Comparison of ENCODE assay signal across 8 mouse cellular contexts in the genomic region with DNA sequence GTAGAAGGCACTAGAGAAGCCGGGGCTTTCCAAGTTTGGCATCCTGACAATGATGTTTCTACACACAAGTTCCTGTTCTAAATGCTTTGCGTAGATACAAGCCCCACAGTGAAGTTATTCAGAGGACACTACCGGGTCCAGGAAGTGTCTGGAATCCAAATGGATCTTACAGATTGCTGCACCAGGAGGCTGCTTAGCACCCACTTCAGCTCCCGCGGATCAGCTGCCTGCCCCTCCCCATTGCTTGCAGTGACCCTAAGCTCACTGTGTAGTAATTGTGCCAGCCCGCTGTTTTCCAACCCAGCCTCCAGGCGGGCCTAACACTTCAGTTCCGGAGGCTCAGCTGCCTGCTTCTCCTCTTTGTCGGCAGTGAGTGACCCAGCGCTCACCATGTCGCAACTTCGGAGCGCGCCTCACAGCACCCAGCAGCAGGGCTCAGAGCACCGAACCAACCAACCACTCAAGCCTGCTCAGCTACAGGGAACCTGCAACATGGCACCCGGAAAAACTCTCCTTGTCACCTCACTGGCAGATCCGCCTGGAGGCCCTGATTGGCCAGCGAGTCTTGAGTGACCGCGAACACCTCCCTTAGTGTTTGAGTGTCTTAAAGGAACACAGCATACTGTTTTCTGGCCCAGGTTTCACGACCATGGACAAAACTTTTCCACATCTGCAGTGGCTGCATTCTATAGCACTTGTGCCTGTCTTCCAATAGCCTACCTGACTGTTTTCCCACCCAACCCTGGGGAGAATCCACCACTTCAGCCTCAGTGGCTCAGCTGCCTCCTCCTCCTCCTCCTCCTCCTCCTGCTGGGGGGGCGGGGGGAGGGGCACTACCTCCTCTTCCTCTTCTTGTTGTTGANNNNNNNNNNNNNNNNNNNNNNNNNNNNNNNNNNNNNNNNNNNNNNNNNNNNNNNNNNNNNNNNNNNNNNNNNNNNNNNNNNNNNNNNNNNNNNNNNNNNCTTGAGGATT. TPM values are rescaled to one million over a fixed set of nuclear protein-coding genes. Genes with fewer than 3 reads are reported as not detected.
A peak's percentile ranks its signal among the peaks of the same experiment; 100 is the strongest.
DNase-seq lines count a peak whose midpoint lies in the region; ATAC-seq lines count a peak whose summit lies in the region.

Gene 2010315B03Rik, minus strand, starts transcription at position 526 of the 972 bp plus-strand sequence.

- peak within 1 kb of the TSS; percentile 83 for H3K4me3 ChIP-seq in heart, embryonic 10.5 days
- H3K4me3 ChIP-seq in kidney, embryonic 15.5 days (replicated peaks): peak within 1 kb of the TSS; percentile 79

- H3K9ac ChIP-seq in kidney, embryonic 15.5 days: peak within 1 kb of the TSS; percentile 74

- WGBS in heart, embryonic 10.5 days: 2% methylated on average over 21 of the region's 22 CpGs
- 1% methylated on average over 21 of the region's 22 CpGs for WGBS in kidney, embryonic 15.5 days

- no peaks in the 10 kb centered on the region for H3K27me3 ChIP-seq in heart, embryonic 10.5 days (ENCODE audit: insufficient read depth, poor library complexity, severe bottlenecking)
- no peaks in the 10 kb centered on the region for H3K27me3 ChIP-seq in kidney, embryonic 15.5 days

- peak; percentile 99 for ATAC-seq in erythroblast, adult 5-6 weeks (replicated peaks; ENCODE audit: low FRiP score, poor library complexity, severe bottlenecking)
- ATAC-seq in kidney, embryonic 15.5 days (replicated peaks; ENCODE audit: low FRiP score): peak; percentile 100
- ATAC-seq in monocyte, adult 5-6 weeks (replicated peaks; ENCODE audit: insufficient number of reproducible peaks, low FRiP score, low TSS enrichment, poor library complexity, severe bottlenecking): peak; percentile 100

- no peaks in the 10 kb centered on the region for H3K36me3 ChIP-seq in heart, embryonic 10.5 days
- no peaks in the 10 kb centered on the region for H3K36me3 ChIP-seq in kidney, embryonic 15.5 days

- H3K4me2 ChIP-seq in kidney, embryonic 15.5 days: peak within 1 kb of the TSS; percentile 61

- H3K27ac ChIP-seq in heart, embryonic 10.5 days: peak within 1 kb of the TSS; percentile 95
- H3K27ac ChIP-seq in kidney, embryonic 15.5 days: peak within 1 kb of the TSS; percentile 97

- DNase-seq in B cell, adult 2 months: peak; percentile 84 to 85
- peak; percentile 98 for DNase-seq in brain, adult 2 months (ENCODE audit: low read depth, low spot score)
- DNase-seq in heart, embryonic 10.5 days (ENCODE audit: low spot score): peak; percentile 96
- DNase-seq in liver: peak; percentile 83
- DNase-seq in spleen, postnatal 4 days (ENCODE audit: low spot score in 2 of 2): peak; percentile 77 to 85

- peaks cover 3% of the 10 kb centered on the region; the same call in 1 of the 2 replicates for H3K4me1 ChIP-seq in heart, embryonic 10.5 days
- peaks cover 4% of the 10 kb centered on the region for H3K4me1 ChIP-seq in kidney, embryonic 15.5 days

- no peaks in the 10 kb centered on the region for H3K9me3 ChIP-seq in heart, embryonic 10.5 days
- H3K9me3 ChIP-seq in kidney, embryonic 15.5 days (replicated peaks): no peaks in the 10 kb centered on the region

RNA-seq across cellular contexts. Expression of gene 2010315B03Rik, which starts in this region (rescaled TPM):
- 1.2 and 1.7 TPM in 2 replicates for total RNA-seq in erythroblast, adult 5-6 weeks (2015; ENCODE audit: low replicate concordance)
- total RNA-seq in erythroblast, adult 5-6 weeks (2017; ENCODE audit: low replicate concordance): 2.0 and 5.9 TPM in 2 replicates
- 6.8 and 8.7 TPM in 2 replicates for polyA plus RNA-seq in heart, embryonic 10.5 days (2016; fragmentation: Nextera tagmentation; extraction: Ambion mirVana)
- polyA plus RNA-seq in kidney, embryonic 15.5 days (2015; fragmentation: Nextera tagmentation; extraction: Ambion mirVana): 11.2 and 11.5 TPM in 2 replicates
- total RNA-seq in monocyte, adult 5-6 weeks (2017): 33.1 to 47.2 TPM (median 40.9 TPM) in 3 replicates

Comparison
In these comparisons a context has a peak if more than half of its experiments do, and no peak if none do; other contexts are left out.
1. Peak in every context shown above with its lines: DNase-seq, ATAC-seq, H3K4me3 ChIP-seq and H3K27ac ChIP-seq.